Mouse (Mus musculus): ENCODE results near the gene Map4k3. TPM values are rescaled to one million over a fixed set of nuclear protein-coding genes. Genes with fewer than 3 reads are reported as not detected.
"Not testable (repeated sequence)": the region's sequence is repeated elsewhere in the genome, so short reads cannot be mapped to it uniquely, and the experiment has no call there.

Map4k3 gene
- polyA plus RNA-seq, 1 experiment from 2014 or later, result 23.5 TPM

DNA sequence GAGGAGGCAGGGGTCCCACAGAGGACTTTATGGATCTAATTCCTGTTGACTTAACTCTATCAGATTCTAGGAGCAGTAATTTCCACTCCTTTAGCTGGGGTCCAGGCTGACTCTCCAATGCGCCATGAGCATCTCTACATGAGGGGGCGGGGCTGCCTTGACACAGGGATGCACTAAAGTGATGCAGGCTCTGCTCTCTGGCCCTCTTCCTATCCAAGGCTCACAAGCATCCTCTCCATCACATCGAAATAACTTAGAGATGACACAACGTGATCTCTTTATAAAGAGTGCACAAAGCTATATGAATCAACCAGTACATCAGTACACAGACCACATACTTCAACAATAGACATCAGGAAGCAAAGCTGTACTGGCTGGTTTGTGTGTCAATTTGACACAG, 156.8 kb downstream of the Map4k3 start:
- Histone ChIP-seq H3K9ac (replicated peaks) (no peak overlapping the region), H3K27me3 (no peaks in the 10 kb centered on the region), H3K27ac (no peak overlapping the region), H3K4me3 (replicated peaks) (no peak overlapping the region), H3K4me1 (replicated peaks) (0 out of 2 replicates have a peak, but pooled peaks cover under 1% of the 10 kb centered on the region), H3K4me2 (replicated peaks) (no peak overlapping the region), H3K36me3 (no peaks in the 10 kb centered on the region), H3K9me3 (peaks cover 6% of the 10 kb centered on the region)
- 87% methylated on average over 4 of the region's 4 CpGs for WGBS
- ATAC-seq, result no peak

DNA sequence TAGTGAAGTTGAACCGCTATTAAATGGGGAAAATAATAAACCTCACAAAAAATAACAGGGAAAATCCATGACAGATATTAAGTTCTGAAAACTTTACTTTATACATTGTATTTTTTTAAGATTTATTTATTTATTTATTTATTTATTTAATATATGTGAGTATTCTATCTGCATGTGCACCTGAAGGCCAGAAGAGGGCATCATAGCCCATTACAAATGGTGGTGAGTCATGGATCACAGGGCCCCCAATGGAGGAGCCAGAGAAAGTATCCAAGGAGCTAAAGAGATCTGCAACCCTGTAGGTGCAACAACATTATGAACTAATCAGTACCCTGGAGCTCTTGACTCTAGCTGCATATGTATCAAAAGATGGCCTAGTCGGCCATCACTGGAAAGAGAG, 158.6 kb downstream of the Map4k3 start:
- not testable (repeated sequence) for H3K4me2 ChIP-seq (replicated peaks); ATAC-seq; H3K36me3 ChIP-seq; H3K4me3 ChIP-seq (replicated peaks); H3K27me3 ChIP-seq; H3K9ac ChIP-seq (replicated peaks); H3K27ac ChIP-seq; H3K4me1 ChIP-seq (replicated peaks)
- 98% methylated on average over 1 of the region's 2 CpGs for WGBS
- peaks cover 18% of the 10 kb centered on the region for H3K9me3 ChIP-seq

DNA sequence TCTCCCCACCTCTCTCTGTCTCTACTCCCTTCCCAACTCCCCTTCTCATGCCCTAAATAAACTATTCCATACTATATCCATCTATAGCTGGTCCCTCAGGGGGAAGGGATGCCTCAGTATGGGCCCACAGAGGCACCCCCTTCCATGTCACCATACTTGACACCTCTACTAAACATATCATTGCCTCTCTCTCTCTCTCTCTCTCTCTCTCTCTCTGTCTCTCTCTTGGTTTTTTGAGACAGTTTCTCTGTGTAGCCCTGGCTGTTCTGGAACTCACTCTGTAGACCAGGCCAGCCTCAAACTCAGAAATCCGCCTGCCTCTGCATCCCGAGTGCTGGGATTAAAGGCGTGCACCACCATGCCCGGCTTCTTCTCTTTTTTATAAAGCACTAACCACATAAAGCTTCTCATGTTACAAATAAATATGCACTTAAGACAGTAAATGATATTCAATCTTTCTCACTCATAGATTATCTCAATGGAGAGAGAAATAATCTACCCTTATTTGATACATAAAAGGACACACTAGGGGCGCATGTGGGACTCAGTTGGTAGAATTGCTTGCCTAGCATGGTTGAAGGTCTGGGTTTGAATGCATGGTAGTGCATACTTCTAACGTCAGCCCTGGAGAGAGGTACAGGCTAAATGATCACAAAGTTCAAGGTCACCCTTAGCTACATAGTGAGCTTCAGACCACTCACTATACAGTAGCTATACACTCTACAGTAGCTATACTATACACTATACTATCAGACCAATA, 159.3 kb downstream of the Map4k3 start:
- no peaks in the 10 kb centered on the region for H3K4me1 ChIP-seq (replicated peaks)
- no peak overlapping the region for H3K27ac ChIP-seq
- H3K9me3 ChIP-seq, result peaks cover 18% of the 10 kb centered on the region
- no peak overlapping the region for H3K9ac ChIP-seq (replicated peaks)
- 90% methylated on average over 6 of the region's 6 CpGs for WGBS
- no peak for ATAC-seq
- H3K4me2 ChIP-seq (replicated peaks), result no peak overlapping the region
- H3K27me3 ChIP-seq, result no peaks in the 10 kb centered on the region
- peaks cover 15% of the 10 kb centered on the region; the same call in 1 of the 2 replicates for H3K36me3 ChIP-seq
- no peak overlapping the region for H3K4me3 ChIP-seq (replicated peaks)

DNA sequence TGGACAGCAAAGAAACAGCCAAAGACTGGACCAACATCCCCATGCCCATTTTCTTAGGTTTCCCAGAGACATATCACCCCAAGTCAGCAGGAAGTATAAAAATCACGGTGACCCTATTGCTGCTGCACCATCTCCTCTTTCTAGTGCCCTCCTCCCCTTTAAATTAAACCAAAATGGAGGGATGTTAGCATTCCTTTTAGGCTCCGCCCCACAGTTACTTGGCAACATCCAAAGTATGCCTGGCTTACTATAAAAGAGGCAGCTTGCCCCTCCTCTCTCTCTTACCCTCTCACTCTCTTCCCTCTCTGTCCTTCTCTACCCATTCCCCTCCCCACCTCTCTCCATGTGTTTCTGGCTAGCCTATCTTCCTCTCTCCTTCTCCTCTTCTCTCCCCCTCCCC, 159.8 kb downstream of the Map4k3 start:
- Histone ChIP-seq H3K27me3 (no peaks in the 10 kb centered on the region), H3K4me3 (replicated peaks) (no peak overlapping the region), H3K36me3 (peaks cover 16% of the 10 kb centered on the region), H3K4me1 (replicated peaks) (no peaks in the 10 kb centered on the region), H3K27ac (no peak overlapping the region), H3K9me3 (peaks cover 18% of the 10 kb centered on the region), H3K4me2 (replicated peaks) (no peak overlapping the region), H3K9ac (replicated peaks) (no peak overlapping the region)
- no peak for ATAC-seq
- 79% methylated on average over 2 of the region's 2 CpGs for WGBS

DNA sequence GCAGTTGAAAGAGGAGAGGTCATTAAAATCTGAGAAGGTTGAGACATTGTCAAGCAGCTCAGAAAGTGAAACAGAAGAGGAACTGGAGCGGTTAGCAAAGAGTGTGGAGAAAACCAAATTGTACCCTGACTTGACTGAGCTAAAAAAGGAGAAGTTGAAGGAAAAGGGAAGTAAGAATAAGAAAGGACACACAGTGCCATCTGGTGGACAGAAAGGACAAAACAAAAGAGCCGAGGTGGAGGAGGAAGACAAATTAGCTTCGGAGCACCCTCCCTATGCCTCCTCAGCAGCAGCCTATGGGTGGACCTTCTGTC, 163.7 kb downstream of the Map4k3 start:
- Histone ChIP-seq H3K9me3 (peaks cover 18% of the 10 kb centered on the region), H3K36me3 (peaks cover 16% of the 10 kb centered on the region), H3K27ac (no peak overlapping the region), H3K4me2 (replicated peaks) (no peak overlapping the region), H3K4me3 (replicated peaks) (no peak overlapping the region), H3K27me3 (no peaks in the 10 kb centered on the region), H3K4me1 (replicated peaks) (no peaks in the 10 kb centered on the region), H3K9ac (replicated peaks) (no peak overlapping the region)
- WGBS, result 77% methylated on average over 3 of the region's 3 CpGs
- ATAC-seq, result no peak

DNA sequence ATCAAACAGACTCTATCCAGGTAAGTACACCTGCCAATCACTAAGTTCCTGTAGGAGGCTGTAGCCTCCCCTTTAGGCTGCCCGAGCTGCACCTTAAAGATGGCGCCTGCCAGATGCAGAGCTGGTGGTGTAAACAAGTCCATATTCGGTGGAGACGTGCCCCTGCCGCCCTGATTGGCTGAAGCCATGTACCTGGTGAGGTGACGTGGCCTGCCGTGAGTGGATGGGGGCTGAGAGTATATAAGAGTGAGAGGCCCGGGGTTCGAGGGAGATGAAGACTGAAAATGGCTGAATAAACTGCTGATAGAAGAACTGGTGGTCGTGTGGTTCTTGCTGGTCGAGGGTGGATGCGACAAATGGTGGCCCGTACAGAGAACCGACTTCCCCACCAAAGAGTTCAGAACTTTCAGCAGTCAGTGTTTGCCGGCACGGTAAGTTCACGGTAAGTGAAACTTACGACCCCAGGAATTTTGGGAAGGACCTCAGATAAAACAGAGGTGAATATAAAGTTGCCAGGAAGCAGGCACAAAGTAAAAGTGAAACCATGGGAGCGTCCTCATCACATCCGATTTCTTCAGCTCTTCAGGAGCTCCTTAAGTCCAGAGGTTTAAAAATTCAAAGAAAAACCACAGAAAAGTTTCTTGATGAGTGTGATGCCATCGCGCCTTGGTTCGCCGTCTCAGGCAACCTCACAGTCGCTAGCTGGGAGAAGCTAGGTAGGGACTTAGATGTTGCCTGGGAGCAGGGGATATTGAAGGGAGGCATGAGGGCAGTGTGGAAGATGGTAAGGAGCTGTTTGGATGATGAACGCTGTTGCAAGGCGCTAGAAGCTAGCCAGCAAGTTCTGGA, 164.3 kb downstream of the Map4k3 start:
- H3K27me3 ChIP-seq; H3K27ac ChIP-seq; H3K9ac ChIP-seq (replicated peaks); H3K4me3 ChIP-seq (replicated peaks); H3K4me1 ChIP-seq (replicated peaks); H3K4me2 ChIP-seq (replicated peaks); ATAC-seq: not testable (repeated sequence)
- Histone ChIP-seq H3K36me3 (peaks cover 16% of the 10 kb centered on the region), H3K9me3 (peaks cover 18% of the 10 kb centered on the region)
- WGBS, result 96% methylated on average over 27 of the region's 27 CpGs

DNA sequence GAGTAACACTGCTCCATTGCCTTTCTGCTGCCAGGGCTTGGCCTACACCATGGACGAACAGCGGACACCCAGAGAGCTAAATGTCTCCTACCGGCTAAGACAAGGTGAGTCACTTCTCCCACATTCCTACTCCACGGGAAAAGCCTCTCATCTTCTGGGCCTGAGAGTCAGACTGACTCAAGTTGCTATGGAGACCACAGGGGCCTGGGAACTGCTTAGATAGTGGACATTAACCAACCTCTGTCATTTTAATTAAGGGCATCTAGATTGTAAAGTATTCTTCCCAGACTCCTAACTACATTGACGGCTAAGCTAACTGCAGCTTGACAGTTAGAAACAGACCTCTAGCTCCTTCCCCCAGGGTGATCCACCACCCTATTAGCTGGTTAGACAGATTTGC, 165.5 kb downstream of the Map4k3 start:
- Histone ChIP-seq H3K4me1 (replicated peaks) (no peaks in the 10 kb centered on the region), H3K27me3 (no peaks in the 10 kb centered on the region), H3K4me2 (replicated peaks) (no peak overlapping the region), H3K27ac (no peak overlapping the region), H3K9ac (replicated peaks) (no peak overlapping the region), H3K4me3 (replicated peaks) (no peak overlapping the region), H3K36me3 (peaks cover 16% of the 10 kb centered on the region), H3K9me3 (peaks cover 18% of the 10 kb centered on the region)
- ATAC-seq, result no peak
- 76% methylated on average over 5 of the region's 5 CpGs for WGBS

DNA sequence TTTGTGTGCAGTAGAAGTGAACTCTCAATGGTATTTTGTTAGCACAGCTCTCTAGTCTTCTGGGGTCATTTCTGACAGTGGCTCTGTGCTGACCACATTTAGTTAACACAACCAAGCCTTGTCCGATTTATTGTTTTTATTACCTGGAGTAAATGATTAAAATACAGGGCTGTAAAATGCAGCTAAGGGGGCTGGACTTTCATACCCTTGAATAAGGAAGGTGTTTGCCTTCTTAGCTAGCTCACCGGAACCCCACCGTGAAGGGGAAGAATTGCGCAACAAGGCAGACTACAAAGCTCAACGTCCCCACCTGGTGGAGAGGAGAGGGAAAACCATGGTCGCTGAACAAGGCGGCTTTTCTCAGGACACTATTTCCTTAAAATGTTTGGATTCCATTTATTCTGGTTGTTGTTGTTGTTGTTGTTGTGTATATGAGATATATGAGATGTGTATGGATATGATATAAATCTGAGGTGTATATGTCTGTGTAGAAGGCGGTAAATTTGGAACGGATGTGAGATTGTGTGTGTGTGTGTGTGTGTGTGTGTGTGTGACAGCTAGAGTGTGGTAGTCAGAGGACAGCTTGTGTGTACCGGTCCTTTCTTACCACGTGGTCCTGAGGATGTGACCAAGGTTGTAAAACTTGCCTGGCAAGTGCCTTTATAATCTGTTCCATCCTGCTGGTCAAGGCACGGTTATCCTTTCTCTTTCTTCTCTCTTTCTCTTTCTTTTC, 167.4 kb downstream of the Map4k3 start:
- no peak overlapping the region for H3K4me2 ChIP-seq (replicated peaks)
- WGBS, result 21% methylated on average over 12 of the region's 12 CpGs
- peak; percentile 76 for ATAC-seq

DNA sequence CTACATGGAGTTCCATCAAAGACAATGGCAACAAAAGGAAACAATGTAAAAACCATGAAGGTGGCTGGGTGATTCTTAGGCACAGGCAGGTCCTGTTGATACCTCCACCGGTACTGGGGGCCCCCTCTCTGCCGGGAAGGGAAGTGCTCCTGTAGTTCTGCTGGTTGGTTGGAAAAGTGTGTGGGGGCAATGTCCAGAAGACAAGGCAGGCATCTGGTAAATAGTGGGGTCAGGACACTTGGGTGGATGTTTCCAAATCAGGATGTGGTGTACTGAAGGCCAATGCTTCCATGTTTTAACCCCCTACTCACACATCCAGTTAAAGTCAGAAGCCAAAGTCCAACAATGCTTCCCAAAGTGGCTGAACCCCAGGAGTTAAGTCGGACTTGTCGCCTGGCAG, 168.5 kb downstream of the Map4k3 start:
- H3K9ac ChIP-seq (replicated peaks), result no peak overlapping the region
- H3K27me3 ChIP-seq, result no peaks in the 10 kb centered on the region
- ATAC-seq, result no peak
- WGBS, result 84% methylated on average over 4 of the region's 4 CpGs
- H3K4me3 ChIP-seq (replicated peaks), result no peak overlapping the region
- H3K4me1 ChIP-seq (replicated peaks), result no peaks in the 10 kb centered on the region
- no peaks in the 10 kb centered on the region for H3K9me3 ChIP-seq
- H3K4me2 ChIP-seq (replicated peaks), result no peak overlapping the region
- peaks cover 18% of the 10 kb centered on the region for H3K36me3 ChIP-seq
- H3K27ac ChIP-seq, result no peak overlapping the region

More for the DNA sequence above, 167.4 kb downstream of the Map4k3 start:
- H3K27me3 ChIP-seq, result no peaks in the 10 kb centered on the region
- H3K9ac ChIP-seq (replicated peaks), result no peak overlapping the region
- no peaks in the 10 kb centered on the region for H3K4me1 ChIP-seq (replicated peaks)
- H3K36me3 ChIP-seq, result peaks cover 23% of the 10 kb centered on the region
- H3K9me3 ChIP-seq, result 0 out of 2 replicates have a peak, but pooled peaks cover 7% of the 10 kb centered on the region
- H3K4me3 ChIP-seq (replicated peaks), result no peak overlapping the region
- no peak overlapping the region for H3K27ac ChIP-seq

DNA sequence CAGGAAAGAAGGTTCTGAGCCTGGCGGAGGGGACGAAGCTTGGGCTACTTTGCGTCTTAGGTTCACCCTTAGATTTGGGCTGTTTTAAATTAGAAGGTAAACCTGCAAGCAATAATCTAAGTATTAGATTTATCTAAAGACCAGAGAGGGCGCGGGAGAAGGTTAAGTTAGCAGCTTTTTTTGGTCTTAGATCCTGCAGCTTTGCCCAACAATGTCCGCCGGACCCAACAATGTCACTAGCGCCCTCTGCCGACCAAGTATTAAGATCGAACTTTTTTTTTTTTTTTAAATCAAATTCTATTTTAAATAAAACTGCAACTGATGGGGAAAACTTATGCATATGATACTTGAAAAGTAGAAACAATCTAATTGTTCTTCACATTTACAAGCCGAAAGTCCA, 169.2 kb downstream of the Map4k3 start:
- Histone ChIP-seq H3K36me3 (peaks cover 11% of the 10 kb centered on the region), H3K4me1 (replicated peaks) (peaks cover 6% of the 10 kb centered on the region; the same call in 1 of the 2 replicates), H3K27ac (no peak overlapping the region), H3K4me3 (replicated peaks) (no peak overlapping the region), H3K9ac (replicated peaks) (no peak overlapping the region), H3K9me3 (no peaks in the 10 kb centered on the region), H3K4me2 (replicated peaks) (no peak overlapping the region), H3K27me3 (no peaks in the 10 kb centered on the region)
- ATAC-seq, result no peak
- 41% methylated on average over 11 of the region's 11 CpGs for WGBS

DNA sequence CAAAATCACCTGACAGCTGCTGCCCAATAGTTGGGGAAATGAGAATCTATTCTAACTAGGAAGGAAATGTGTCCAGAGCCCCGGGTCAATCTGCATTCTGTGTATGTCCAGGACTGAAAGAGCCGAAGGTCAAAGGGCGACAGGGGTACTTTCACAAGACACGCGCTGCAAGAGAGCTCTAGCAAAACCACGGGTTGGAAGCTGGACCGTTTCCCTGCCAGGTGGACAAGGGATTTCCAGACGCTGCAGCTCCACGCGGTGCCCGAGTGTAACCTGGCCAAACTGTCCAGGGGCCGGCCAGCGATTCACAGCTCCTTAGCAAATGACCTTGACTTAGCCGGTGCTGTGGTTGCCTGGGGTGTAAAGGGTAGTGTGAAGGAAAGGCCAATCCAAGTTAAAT, 169.7 kb downstream of the Map4k3 start:
- 79% methylated on average over 14 of the region's 14 CpGs for WGBS
- ATAC-seq, result no peak
- no peaks in the 10 kb centered on the region for H3K9me3 ChIP-seq
- no peak overlapping the region for H3K4me2 ChIP-seq (replicated peaks)
- no peaks in the 10 kb centered on the region for H3K27me3 ChIP-seq
- no peak overlapping the region for H3K4me3 ChIP-seq (replicated peaks)
- no peak overlapping the region for H3K27ac ChIP-seq
- no peak overlapping the region for H3K9ac ChIP-seq (replicated peaks)
- H3K4me1 ChIP-seq (replicated peaks), result peaks cover 7% of the 10 kb centered on the region; the same call in 1 of the 2 replicates
- peaks cover 10% of the 10 kb centered on the region for H3K36me3 ChIP-seq

DNA sequence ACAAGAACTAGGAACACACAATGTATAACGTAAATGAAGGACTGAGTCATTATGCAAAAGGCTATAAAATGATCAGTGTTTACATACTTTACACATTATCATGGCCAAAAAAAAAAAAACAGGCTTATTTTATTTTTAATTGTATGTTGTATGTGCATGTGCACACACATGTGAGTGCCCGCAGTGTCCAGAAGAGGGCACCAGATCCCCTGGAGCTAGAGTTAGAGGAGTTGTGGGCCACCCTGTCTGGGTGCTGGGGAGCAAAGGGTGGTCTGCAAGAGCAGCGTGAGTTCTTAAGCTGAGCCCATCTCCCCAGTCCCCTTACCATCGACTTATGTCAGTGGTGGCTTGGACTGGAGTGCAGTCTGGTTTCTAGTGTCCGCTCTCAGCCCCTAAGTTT, 170.8 kb downstream of the Map4k3 start:
- H3K4me1 ChIP-seq (replicated peaks), result peaks cover 11% of the 10 kb centered on the region; the same call in 1 of the 2 replicates
- no peak overlapping the region for H3K4me2 ChIP-seq (replicated peaks)
- H3K27ac ChIP-seq, result no peak overlapping the region
- WGBS, result 97% methylated on average over 5 of the region's 5 CpGs
- peaks cover 10% of the 10 kb centered on the region for H3K36me3 ChIP-seq
- no peak overlapping the region for H3K9ac ChIP-seq (replicated peaks)
- H3K27me3 ChIP-seq, result no peaks in the 10 kb centered on the region
- no peak for ATAC-seq
- no peak overlapping the region for H3K4me3 ChIP-seq (replicated peaks)
- no peaks in the 10 kb centered on the region for H3K9me3 ChIP-seq

All from midbrain, embryonic 13.5 days (tissue).